Comparison of ENCODE assay signal across 10 mouse cellular contexts in the genomic region with DNA sequence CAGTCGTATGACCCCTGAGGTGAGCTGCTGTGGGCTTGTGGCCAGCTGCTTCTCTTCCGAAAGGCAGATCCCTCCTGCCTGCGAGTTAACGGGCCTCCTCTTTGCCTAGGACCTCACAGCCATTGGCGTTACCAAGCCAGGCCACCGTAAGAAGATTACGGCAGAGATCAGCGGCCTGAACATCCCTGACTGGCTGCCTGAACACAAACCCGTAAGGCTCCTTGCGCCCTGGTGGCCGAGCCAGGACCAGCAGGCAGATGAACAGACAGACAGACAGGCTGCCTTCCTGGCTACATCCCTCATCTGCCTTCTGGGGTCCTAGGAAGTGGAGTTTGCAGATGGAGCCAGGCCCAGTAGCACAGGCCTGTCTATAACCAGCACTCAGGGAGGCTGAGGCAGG. TPM values are rescaled to one million over a fixed set of nuclear protein-coding genes. Genes with fewer than 3 reads are reported as not detected.
DNase-seq lines count a peak whose midpoint lies in the region; ATAC-seq and TF ChIP-seq lines count a peak whose summit lies in the region.
"Had no signal": no experiment of that assay in that cellular context is flagged by ENCODE, and none has a peak within 500 bp of the region (broad histone marks: within the 10 kb centered on the region; RNA-seq: fewer than 3 reads in every experiment).

No protein-coding gene starts in this region.

- H3K9ac ChIP-seq in intestine, postnatal 0 days (ENCODE audit: low read depth, low read length) = no peak overlapping the region
- no peak overlapping the region for H3K9ac ChIP-seq in intestine, embryonic 15.5 days
- no peak overlapping the region for H3K9ac ChIP-seq in neural tube, embryonic 15.5 days (replicated peaks)
- H3K9ac ChIP-seq in stomach, postnatal 0 days (ENCODE audit: low read length) = no peak overlapping the region
- H3K9ac ChIP-seq in midbrain, embryonic 16.5 days (ENCODE audit: low read depth, low read length) = no peak overlapping the region
- H3K9ac ChIP-seq: lung, embryonic 15.5 days; midbrain, embryonic 15.5 days had no signal

- TF ChIP-seq EP300 in stomach, postnatal 0 days (optimal IDR thresholded peaks at IDR 0.05) = no peak

- ATAC-seq in intestine, postnatal 0 days = no peak
- ATAC-seq in intestine, embryonic 15.5 days = no peak
- no peak for ATAC-seq in neural tube, embryonic 15.5 days (ENCODE audit: low FRiP score)
- no peak for ATAC-seq in stomach, postnatal 0 days (ENCODE audit: low FRiP score, low TSS enrichment)
- ATAC-seq in midbrain, embryonic 16.5 days = no peak
- ATAC-seq: midbrain, embryonic 15.5 days had no signal

- WGBS in intestine, postnatal 0 days = 44% methylated on average over 11 of the region's 11 CpGs
- 35% methylated on average over 11 of the region's 11 CpGs for WGBS in intestine, embryonic 15.5 days
- WGBS in neural tube, embryonic 15.5 days = 49% methylated on average over 11 of the region's 11 CpGs
- WGBS in stomach, postnatal 0 days = 50% methylated on average over 11 of the region's 11 CpGs
- WGBS in midbrain, embryonic 16.5 days = 23% methylated on average over 11 of the region's 11 CpGs

- H3K4me3 ChIP-seq in intestine, postnatal 0 days (ENCODE audit: low read depth, low read length) = no peak overlapping the region
- no peak overlapping the region for H3K4me3 ChIP-seq in intestine, embryonic 15.5 days (replicated peaks)
- no peak overlapping the region for H3K4me3 ChIP-seq in neural tube, embryonic 15.5 days (replicated peaks)
- no peak overlapping the region for H3K4me3 ChIP-seq in stomach, postnatal 0 days (ENCODE audit: low read depth, low read length)
- H3K4me3 ChIP-seq in midbrain, embryonic 16.5 days (ENCODE audit: low read depth, low read length) = no peak overlapping the region
- H3K4me3 ChIP-seq: lung, embryonic 15.5 days; midbrain, embryonic 15.5 days had no signal

- peaks cover 3% of the 10 kb centered on the region; the same call in 1 of the 2 replicates for H3K36me3 ChIP-seq in intestine, postnatal 0 days (ENCODE audit: control insufficient read depth, insufficient read depth)
- H3K36me3 ChIP-seq in intestine, embryonic 15.5 days = no peaks in the 10 kb centered on the region
- H3K36me3 ChIP-seq in neural tube, embryonic 15.5 days = peaks cover 94% of the 10 kb centered on the region
- no peaks in the 10 kb centered on the region for H3K36me3 ChIP-seq in stomach, postnatal 0 days (ENCODE audit: control insufficient read depth, insufficient read depth, low read length)
- peaks cover 60% of the 10 kb centered on the region for H3K36me3 ChIP-seq in midbrain, embryonic 16.5 days (ENCODE audit: control insufficient read depth, insufficient read depth, low read length)
- H3K36me3 ChIP-seq: lung, embryonic 15.5 days had no signal

- H3K27ac ChIP-seq in intestine, postnatal 0 days (ENCODE audit: low read depth, low read length) = no peak overlapping the region
- no peak overlapping the region for H3K27ac ChIP-seq in intestine, embryonic 15.5 days
- no peak overlapping the region for H3K27ac ChIP-seq in neural tube, embryonic 15.5 days (replicated peaks)
- no peak overlapping the region for H3K27ac ChIP-seq in stomach, postnatal 0 days (replicated peaks)
- H3K27ac ChIP-seq in midbrain, embryonic 16.5 days (ENCODE audit: low read length) = no peak overlapping the region
- H3K27ac ChIP-seq: lung, embryonic 15.5 days; midbrain, embryonic 15.5 days had no signal

- no peaks in the 10 kb centered on the region for H3K9me3 ChIP-seq in intestine, postnatal 0 days (ENCODE audit: control insufficient read depth)
- H3K9me3 ChIP-seq in intestine, embryonic 15.5 days = no peaks in the 10 kb centered on the region
- no peaks in the 10 kb centered on the region for H3K9me3 ChIP-seq in neural tube, embryonic 15.5 days (replicated peaks)
- H3K9me3 ChIP-seq in stomach, postnatal 0 days (ENCODE audit: control insufficient read depth, low read length) = no peaks in the 10 kb centered on the region
- H3K9me3 ChIP-seq in midbrain, embryonic 16.5 days (replicated peaks; ENCODE audit: control insufficient read depth, low read length, poor library complexity, severe bottlenecking) = no peaks in the 10 kb centered on the region
- H3K9me3 ChIP-seq: lung, embryonic 15.5 days; midbrain, embryonic 15.5 days had no signal

- H3K27me3 ChIP-seq in intestine, postnatal 0 days (replicated peaks; ENCODE audit: control insufficient read depth, insufficient read depth, low read length) = no peaks in the 10 kb centered on the region
- no peaks in the 10 kb centered on the region for H3K27me3 ChIP-seq in intestine, embryonic 15.5 days (replicated peaks)
- no peaks in the 10 kb centered on the region for H3K27me3 ChIP-seq in neural tube, embryonic 15.5 days (replicated peaks)
- no peaks in the 10 kb centered on the region for H3K27me3 ChIP-seq in stomach, postnatal 0 days (ENCODE audit: control insufficient read depth, insufficient read depth, low read length)
- H3K27me3 ChIP-seq in midbrain, embryonic 16.5 days (ENCODE audit: control insufficient read depth, insufficient read depth, low read depth, low read length) = no peaks in the 10 kb centered on the region
- H3K27me3 ChIP-seq: lung, embryonic 15.5 days; midbrain, embryonic 15.5 days had no signal

- TF ChIP-seq POLR2A in brain, embryonic 14.5 days (IDR thresholded peaks at IDR 0.05; ENCODE audit: borderline replicate concordance, extremely low read depth, insufficient read depth, insufficient read length, poor library complexity, severe bottlenecking) = no peak

- H3K4me2 ChIP-seq in intestine, postnatal 0 days (replicated peaks; ENCODE audit: low read depth) = no peak overlapping the region
- H3K4me2 ChIP-seq in intestine, embryonic 15.5 days (replicated peaks) = no peak overlapping the region
- H3K4me2 ChIP-seq in neural tube, embryonic 15.5 days = no peak overlapping the region
- no peak overlapping the region for H3K4me2 ChIP-seq in stomach, postnatal 0 days (replicated peaks; ENCODE audit: low read depth)
- no peak overlapping the region for H3K4me2 ChIP-seq in midbrain, embryonic 16.5 days (ENCODE audit: low read length)
- H3K4me2 ChIP-seq: lung, embryonic 15.5 days; midbrain, embryonic 15.5 days had no signal

- peak; percentile 17 for DNase-seq in neural tube, embryonic 10.5 days (ENCODE audit: extremely low spot score, low spot score)
- DNase-seq in brain, embryonic 14.5 days (ENCODE audit: low read depth) = no peak
- no peak for DNase-seq in stomach, postnatal 0 days (ENCODE audit: low spot score)

- 0 out of 2 replicates have a peak, but pooled peaks cover 3% of the 10 kb centered on the region for H3K4me1 ChIP-seq in intestine, postnatal 0 days (replicated peaks; ENCODE audit: control insufficient read depth, insufficient read depth, low read length)
- H3K4me1 ChIP-seq in intestine, embryonic 15.5 days (replicated peaks) = peaks cover 8% of the 10 kb centered on the region
- peaks cover 2% of the 10 kb centered on the region for H3K4me1 ChIP-seq in neural tube, embryonic 15.5 days
- H3K4me1 ChIP-seq in stomach, postnatal 0 days (replicated peaks; ENCODE audit: control insufficient read depth, insufficient read depth) = no peaks in the 10 kb centered on the region; the same call in 1 of the 2 replicates
- H3K4me1 ChIP-seq in midbrain, embryonic 16.5 days (ENCODE audit: control insufficient read depth, insufficient read depth, low read length) = no peaks in the 10 kb centered on the region; the same call in 1 of the 2 replicates

- peak; percentile 61 for TF ChIP-seq CTCF in intestine, postnatal 0 days (IDR thresholded peaks at IDR 0.05; ENCODE audit: low read depth)
- peak; percentile 13; the same call in 1 of the 2 replicates for TF ChIP-seq CTCF in brain, embryonic 14.5 days (IDR thresholded peaks at IDR 0.05; ENCODE audit: borderline replicate concordance, extremely low read depth, insufficient read depth, insufficient read length)
- peak; percentile 49 for TF ChIP-seq CTCF in stomach, postnatal 0 days (IDR thresholded peaks at IDR 0.05; ENCODE audit: low read depth)

RNA-seq across cellular contexts. Expression of a gene that starts 13.8 kb away (rescaled TPM):
- 0.69 and 0.78 TPM in 2 replicates for polyA plus RNA-seq in intestine, postnatal 0 days (2015; fragmentation: Nextera tagmentation; extraction: Ambion mirVana)
- 1.5 and 1.8 TPM in 2 replicates for polyA plus RNA-seq in intestine, embryonic 15.5 days (2015; fragmentation: Nextera tagmentation; extraction: Ambion mirVana)
- polyA plus RNA-seq in neural tube, embryonic 15.5 days (2015; fragmentation: Nextera tagmentation; extraction: Ambion mirVana) = 42.7 and 53.4 TPM in 2 replicates
- polyA plus RNA-seq in brain, embryonic 14.5 days (2012; rRNA removed) = 91.5 and 142 TPM in 2 replicates
- polyA plus RNA-seq in stomach, postnatal 0 days (2015; fragmentation: Nextera tagmentation; extraction: Ambion mirVana) = 0.84 and 1.3 TPM in 2 replicates
- 43.6 and 45.7 TPM in 2 replicates for polyA plus RNA-seq in midbrain, embryonic 16.5 days (2015; fragmentation: Nextera tagmentation; extraction: Ambion mirVana)

RNA-seq across cellular contexts. Expression of a gene that starts 23.3 kb away (rescaled TPM):
- 11.9 and 12.9 TPM in 2 replicates for polyA plus RNA-seq in intestine, postnatal 0 days (2015; fragmentation: Nextera tagmentation; extraction: Ambion mirVana)
- 25.2 and 27.3 TPM in 2 replicates for polyA plus RNA-seq in intestine, embryonic 15.5 days (2015; fragmentation: Nextera tagmentation; extraction: Ambion mirVana)
- polyA plus RNA-seq in neural tube, embryonic 15.5 days (2015; fragmentation: Nextera tagmentation; extraction: Ambion mirVana) = 29.5 and 33.1 TPM in 2 replicates
- 47.1 and 53.7 TPM in 2 replicates for polyA plus RNA-seq in brain, embryonic 14.5 days (2012; rRNA removed)
- 12.4 and 13.4 TPM in 2 replicates for polyA plus RNA-seq in stomach, postnatal 0 days (2015; fragmentation: Nextera tagmentation; extraction: Ambion mirVana)
- 36.5 and 37.2 TPM in 2 replicates for polyA plus RNA-seq in midbrain, embryonic 16.5 days (2015; fragmentation: Nextera tagmentation; extraction: Ambion mirVana)

RNA-seq across cellular contexts. Expression of a gene that starts 25.5 kb away (rescaled TPM):
- polyA plus RNA-seq in intestine, postnatal 0 days (2015; fragmentation: Nextera tagmentation; extraction: Ambion mirVana) = 39.7 and 41.2 TPM in 2 replicates
- 81.6 and 89.3 TPM in 2 replicates for polyA plus RNA-seq in intestine, embryonic 15.5 days (2015; fragmentation: Nextera tagmentation; extraction: Ambion mirVana)
- polyA plus RNA-seq in neural tube, embryonic 15.5 days (2015; fragmentation: Nextera tagmentation; extraction: Ambion mirVana) = 83.2 and 89.4 TPM in 2 replicates
- 310 and 422 TPM in 2 replicates for polyA plus RNA-seq in brain, embryonic 14.5 days (2012; rRNA removed)
- 41.8 and 42.6 TPM in 2 replicates for polyA plus RNA-seq in stomach, postnatal 0 days (2015; fragmentation: Nextera tagmentation; extraction: Ambion mirVana)
- 103 and 104 TPM in 2 replicates for polyA plus RNA-seq in midbrain, embryonic 16.5 days (2015; fragmentation: Nextera tagmentation; extraction: Ambion mirVana)

RNA-seq across cellular contexts. Expression of a gene that starts 28.5 kb away (rescaled TPM):
- not detected in 2 replicates for polyA plus RNA-seq in intestine, postnatal 0 days (2015; fragmentation: Nextera tagmentation; extraction: Ambion mirVana)
- polyA plus RNA-seq in intestine, embryonic 15.5 days (2015; fragmentation: Nextera tagmentation; extraction: Ambion mirVana) = 0.40 and 0.68 TPM in 2 replicates
- 0.73 TPM in 1 of 2 replicates, not detected in the other for polyA plus RNA-seq in neural tube, embryonic 15.5 days (2015; fragmentation: Nextera tagmentation; extraction: Ambion mirVana)
- polyA plus RNA-seq in brain, embryonic 14.5 days (2012; rRNA removed) = 0.48 and 0.77 TPM in 2 replicates
- polyA plus RNA-seq in stomach, postnatal 0 days (2015; fragmentation: Nextera tagmentation; extraction: Ambion mirVana) = 0.13 TPM in 1 of 2 replicates, not detected in the other
- polyA plus RNA-seq in midbrain, embryonic 16.5 days (2015; fragmentation: Nextera tagmentation; extraction: Ambion mirVana) = 0.40 TPM in 1 of 2 replicates, not detected in the other
- polyA plus RNA-seq: lung, embryonic 15.5 days; thymus, postnatal 0 days had no signal

RNA-seq across cellular contexts. Expression of a gene that starts 31.8 kb away (rescaled TPM):
- 0.31 and 0.63 TPM in 2 replicates for polyA plus RNA-seq in intestine, postnatal 0 days (2015; fragmentation: Nextera tagmentation; extraction: Ambion mirVana)
- 5.2 and 8.7 TPM in 2 replicates for polyA plus RNA-seq in intestine, embryonic 15.5 days (2015; fragmentation: Nextera tagmentation; extraction: Ambion mirVana)
- polyA plus RNA-seq in neural tube, embryonic 15.5 days (2015; fragmentation: Nextera tagmentation; extraction: Ambion mirVana) = 6.1 and 9.1 TPM in 2 replicates
- 3.2 and 5.6 TPM in 2 replicates for polyA plus RNA-seq in brain, embryonic 14.5 days (2012; rRNA removed)
- 0.82 and 0.85 TPM in 2 replicates for polyA plus RNA-seq in stomach, postnatal 0 days (2015; fragmentation: Nextera tagmentation; extraction: Ambion mirVana)
- polyA plus RNA-seq in midbrain, embryonic 16.5 days (2015; fragmentation: Nextera tagmentation; extraction: Ambion mirVana) = 9.1 and 14.7 TPM in 2 replicates

Comparison
In these comparisons a context has a peak if more than half of its experiments do, and no peak if none do; other contexts are left out.
1. RNA of a gene that starts 13.8 kb away (polyA plus RNA-seq): 91.5 to 142 TPM in brain, embryonic 14.5 days, 42.7 to 53.4 TPM in neural tube, embryonic 15.5 days and 43.6 to 45.7 TPM in midbrain, embryonic 16.5 days; 1.5 to 1.8 TPM in intestine, embryonic 15.5 days, 0.84 to 1.3 TPM in stomach, postnatal 0 days and 0.69 to 0.78 TPM in intestine, postnatal 0 days; every median in the first group is over 10 times any median in the second.
2. Peak in every context shown above with its lines, with median percentiles within 50 percentile points of each other: CTCF ChIP-seq.